Mouse (Mus musculus): ENCODE results near the gene Adam6a. TPM values are rescaled to one million over a fixed set of nuclear protein-coding genes. Genes with fewer than 3 reads are reported as not detected.

Gene Adam6a
- polyA plus RNA-seq (2014; fragmentation: Illumina TruSeq; extraction: RNeasy Lipid Tissue Mini Kit (QIAGEN cat#74804); ENCODE audit: insufficient read depth, low read depth, low replicate concordance), result not detected

DNA sequence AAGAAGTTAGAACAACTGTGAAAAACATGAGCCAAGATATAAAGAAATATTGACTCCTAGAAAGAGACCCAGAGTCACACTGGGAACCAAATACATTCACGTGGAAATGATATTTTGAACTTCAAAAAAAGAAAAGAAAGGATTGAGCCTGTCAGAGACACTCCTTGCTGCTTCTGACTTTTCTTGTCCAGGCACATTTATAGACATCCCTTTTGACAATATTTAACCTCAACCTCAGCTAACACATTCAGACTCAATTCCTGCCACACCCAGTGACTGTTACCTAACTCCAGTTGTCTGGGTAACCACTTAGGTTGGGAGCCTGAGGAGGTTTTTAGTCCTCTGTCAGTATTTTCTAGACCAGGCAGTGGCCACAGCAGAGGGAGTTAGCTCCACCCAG is at the start of gene Adam6a:
TSS of gene Adam6a (plus strand) at position 301 of the 400 bp plus-strand sequence.

Other genes with a start within 250 kb of the Adam6a start
- not detected for gene Adam6b, start 54.4 kb upstream of the Adam6a start, polyA plus RNA-seq (2014; fragmentation: Illumina TruSeq; extraction: RNeasy Lipid Tissue Mini Kit (QIAGEN cat#74804); ENCODE audit: insufficient read depth, low read depth, low replicate concordance)